ENCODE assay signal across 20 mouse cellular contexts in genomic region chr16:52984336-52984735, GRCm38 (mm10).
DNase-seq lines count a peak whose midpoint lies in the region; ATAC-seq and TF ChIP-seq lines count a peak whose summit lies in the region.
"Had no signal": no experiment of that assay in that cellular context is flagged by ENCODE, and none has a peak within 500 bp of the region (broad histone marks: within the 10 kb centered on the region; RNA-seq: fewer than 3 reads in every experiment).

No protein-coding gene starts in this region.

- H3K4me1 ChIP-seq in forebrain, embryonic 11.5 days (replicated peaks; ENCODE audit: control insufficient read depth, insufficient read depth, low read length), result no peaks in the 10 kb centered on the region
- no peaks in the 10 kb centered on the region for H3K4me1 ChIP-seq in forebrain, embryonic 10.5 days
- peaks cover 0 to 3% of the 10 kb centered on the region in 2 experiments; a peak in 1 of 4 replicates for H3K4me1 ChIP-seq in CH12.LX (ENCODE audit: control insufficient read depth in 1 of 2, insufficient read depth in 2 of 2)
- H3K4me1 ChIP-seq in forebrain, embryonic 15.5 days, result no peaks in the 10 kb centered on the region
- H3K4me1 ChIP-seq in midbrain, embryonic 14.5 days (ENCODE audit: control insufficient read depth, insufficient read depth, low read length), result no peaks in the 10 kb centered on the region
- H3K4me1 ChIP-seq: stomach, embryonic 15.5 days had no signal

- H3K4me2 ChIP-seq in forebrain, embryonic 11.5 days (ENCODE audit: low read depth, low read length, severe bottlenecking), result no peak overlapping the region
- H3K4me2 ChIP-seq in CH12.LX (ENCODE audit: insufficient read depth, low read depth, poor library complexity, severe bottlenecking), result no peak overlapping the region
- no peak overlapping the region for H3K4me2 ChIP-seq in forebrain, embryonic 15.5 days (replicated peaks)
- no peak overlapping the region for H3K4me2 ChIP-seq in midbrain, embryonic 14.5 days (ENCODE audit: low read length)
- H3K4me2 ChIP-seq: embryonic facial prominence, embryonic 15.5 days; heart, embryonic 11.5 days; liver, embryonic 11.5 days; stomach, embryonic 15.5 days had no signal

- H3K79me2 ChIP-seq in CH12.LX (replicated peaks; ENCODE audit: control insufficient read depth, extremely low read depth, insufficient read depth, poor library complexity, severe bottlenecking), result no peaks in the 10 kb centered on the region

- in situ Hi-C loops in CH12.LX (cut with MboI; ENCODE audit: low pct_ligation_motif_present, low pct_unique_long_range_greater_than_20kb, low sequenced_read_pairs), result no loop called here

- ATAC-seq in forebrain, embryonic 11.5 days (replicated peaks; ENCODE audit: low FRiP score), result peak; percentile 51; the same call in 1 of the 2 replicates
- ATAC-seq in forebrain, embryonic 15.5 days (replicated peaks), result 0 out of 2 replicates have a peak, but pooled peaks have one; percentile 41
- ATAC-seq in midbrain, embryonic 14.5 days (ENCODE audit: low FRiP score, low TSS enrichment), result no peak

- H3K27ac ChIP-seq in forebrain, embryonic 11.5 days (ENCODE audit: low read depth, low read length), result no peak overlapping the region
- no peak overlapping the region for H3K27ac ChIP-seq in forebrain, embryonic 10.5 days
- H3K27ac ChIP-seq in CH12.LX (ENCODE audit: insufficient read depth, low read depth), result no peak overlapping the region
- no peak overlapping the region for H3K27ac ChIP-seq in forebrain, embryonic 15.5 days (replicated peaks)
- H3K27ac ChIP-seq in midbrain, embryonic 14.5 days (replicated peaks; ENCODE audit: low read depth, low read length), result no peak overlapping the region
- H3K27ac ChIP-seq: embryonic facial prominence, embryonic 15.5 days; gastrocnemius, adult 2 months; stomach, embryonic 15.5 days had no signal

- TF ChIP-seq RAD21 in CH12.LX (IDR thresholded peaks at IDR 0.05; ENCODE audit: low read depth, low read length), result no peak

- no peak overlapping the region for H3K9ac ChIP-seq in forebrain, embryonic 11.5 days (ENCODE audit: low read length)
- H3K9ac ChIP-seq in CH12.LX (ENCODE audit: insufficient read depth, low read depth), result no peak overlapping the region
- H3K9ac ChIP-seq in forebrain, embryonic 15.5 days (replicated peaks), result no peak overlapping the region
- no peak overlapping the region for H3K9ac ChIP-seq in midbrain, embryonic 14.5 days (replicated peaks; ENCODE audit: low read length)
- H3K9ac ChIP-seq: embryonic facial prominence, embryonic 15.5 days; stomach, embryonic 15.5 days had no signal

- dilution Hi-C loops in CH12.LX (cut with MboI; ENCODE audit: extremely low pct_ligation_motif_present, extremely low pct_unique_long_range_greater_than_20kb, low sequenced_read_pairs), result no loop called here

- WGBS in forebrain, embryonic 11.5 days, result 59% methylated on average over 1 of the region's 1 CpGs
- WGBS in forebrain, embryonic 10.5 days, result 63% methylated on average over 1 of the region's 1 CpGs
- 35% methylated on average over 1 of the region's 1 CpGs for WGBS in forebrain, embryonic 15.5 days
- WGBS in midbrain, embryonic 14.5 days, result 18% methylated on average over 1 of the region's 1 CpGs

- DNase-seq in forebrain, embryonic 11.5 days (ENCODE audit: low spot score), result no peak
- DNase-seq in forebrain, embryonic 10.5 days (ENCODE audit: extremely low spot score, low spot score), result no peak
- peak; percentile 7 for DNase-seq in CH12.LX (ENCODE audit: extremely low read depth)
- DNase-seq in midbrain, embryonic 14.5 days, result peak; percentile 25
- no peak for DNase-seq in urinary bladder, postnatal 36 days (ENCODE audit: low spot score in 2 of 2)
- DNase-seq in c-Kit-positive CD71-positive TER-119-positive erythroid progenitor cells, embryonic 14.5 days (ENCODE audit: low spot score), result no peak
- no peak for DNase-seq in natural killer cell, adult 2 months (ENCODE audit: low spot score in 2 of 2)
- DNase-seq: cerebellum, adult 9-11 months; gastrocnemius, adult 2 months; heart, postnatal 10 days; kidney, adult 9 months; kidney, postnatal 25 days; lung, adult 18-20 months; thymus, adult 18-20 months; thymus, postnatal 4 days had no signal

- TF ChIP-seq CTCF in CH12.LX (conservative IDR thresholded peaks at IDR 0.05 in 1 of 2, IDR thresholded peaks at IDR 0.05 in 1 of 2; ENCODE audit: low read depth in 2 of 2, low read length in 2 of 2), result no peak

- TF ChIP-seq POLR2A in CH12.LX (IDR thresholded peaks at IDR 0.05; ENCODE audit: low read depth, low read length), result no peak

- H3K9me3 ChIP-seq in forebrain, embryonic 11.5 days (ENCODE audit: control insufficient read depth, low read length), result no peaks in the 10 kb centered on the region
- H3K9me3 ChIP-seq in forebrain, embryonic 10.5 days, result no peaks in the 10 kb centered on the region
- no peaks in the 10 kb centered on the region for H3K9me3 ChIP-seq in CH12.LX (replicated peaks; ENCODE audit: low read length)
- H3K9me3 ChIP-seq in forebrain, embryonic 15.5 days, result no peaks in the 10 kb centered on the region
- no peaks in the 10 kb centered on the region for H3K9me3 ChIP-seq in midbrain, embryonic 14.5 days (ENCODE audit: control insufficient read depth, low read length)
- H3K9me3 ChIP-seq: embryonic facial prominence, embryonic 15.5 days; stomach, embryonic 15.5 days had no signal

- H3K4me3 ChIP-seq in forebrain, embryonic 11.5 days (ENCODE audit: low read depth, low read length), result no peak overlapping the region
- H3K4me3 ChIP-seq in forebrain, embryonic 10.5 days, result no peak overlapping the region
- no peak overlapping the region for H3K4me3 ChIP-seq in CH12.LX (replicated peaks in 1 of 3; ENCODE audit: low read depth in 2 of 3, low read length in 2 of 3, poor library complexity in 1 of 3)
- H3K4me3 ChIP-seq in forebrain, embryonic 15.5 days, result no peak overlapping the region
- H3K4me3 ChIP-seq in midbrain, embryonic 14.5 days (replicated peaks; ENCODE audit: low read depth, low read length), result no peak overlapping the region
- H3K4me3 ChIP-seq: embryonic facial prominence, embryonic 15.5 days; gastrocnemius, adult 2 months; stomach, embryonic 15.5 days had no signal

- no peaks in the 10 kb centered on the region for H3K27me3 ChIP-seq in forebrain, embryonic 11.5 days (ENCODE audit: control insufficient read depth, insufficient read depth, low read length)
- H3K27me3 ChIP-seq in forebrain, embryonic 10.5 days (ENCODE audit: poor library complexity, severe bottlenecking), result no peaks in the 10 kb centered on the region
- no peaks in the 10 kb centered on the region for H3K27me3 ChIP-seq in CH12.LX (replicated peaks)
- no peaks in the 10 kb centered on the region for H3K27me3 ChIP-seq in forebrain, embryonic 15.5 days
- no peaks in the 10 kb centered on the region for H3K27me3 ChIP-seq in midbrain, embryonic 14.5 days (ENCODE audit: control insufficient read depth, insufficient read depth, low read length)
- H3K27me3 ChIP-seq: embryonic facial prominence, embryonic 15.5 days; stomach, embryonic 15.5 days had no signal

- TF ChIP-seq EP300 in CH12.LX (IDR thresholded peaks at IDR 0.05; ENCODE audit: low read length), result no peak

- H3K36me3 ChIP-seq in forebrain, embryonic 11.5 days (ENCODE audit: control insufficient read depth, insufficient read depth, low read length), result no peaks in the 10 kb centered on the region
- no peaks in the 10 kb centered on the region for H3K36me3 ChIP-seq in forebrain, embryonic 10.5 days (replicated peaks)
- no peaks in the 10 kb centered on the region for H3K36me3 ChIP-seq in CH12.LX (replicated peaks in 1 of 2; ENCODE audit: control insufficient read depth in 1 of 2, insufficient read depth in 1 of 2, low read length in 1 of 2)
- no peaks in the 10 kb centered on the region for H3K36me3 ChIP-seq in forebrain, embryonic 15.5 days
- no peaks in the 10 kb centered on the region for H3K36me3 ChIP-seq in midbrain, embryonic 14.5 days (ENCODE audit: control insufficient read depth, insufficient read depth, low read length)
- H3K36me3 ChIP-seq: embryonic facial prominence, embryonic 15.5 days; stomach, embryonic 15.5 days had no signal

TF ChIP-seq in CH12.LX, 34 proteins besides CTCF, POLR2A, EP300 and RAD21:
- TF ChIP-seq POLR2AphosphoS2 (IDR thresholded peaks at IDR 0.05; ENCODE audit: low read depth, low read length), result no peak
- no peak for TF ChIP-seq CHD2 (IDR thresholded peaks at IDR 0.05; ENCODE audit: low read length)
- TF ChIP-seq ZKSCAN1 (IDR thresholded peaks at IDR 0.05; ENCODE audit: borderline replicate concordance, low read depth, low read length), result no peak
- TF ChIP-seq SIN3A (IDR thresholded peaks at IDR 0.05; ENCODE audit: low read length), result no peak
- no peak for TF ChIP-seq ZNF384 (IDR thresholded peaks at IDR 0.05; ENCODE audit: low read depth, low read length)
- no peak for TF ChIP-seq MAFK (IDR thresholded peaks at IDR 0.05; ENCODE audit: insufficient replicate concordance, low read length)
- TF ChIP-seq ZC3H11A (IDR thresholded peaks at IDR 0.05; ENCODE audit: low read depth, low read length), result no peak
- no peak for TF ChIP-seq TCF12 (IDR thresholded peaks at IDR 0.05; ENCODE audit: low read depth, low read length)
- no peak for TF ChIP-seq PAX5 (IDR thresholded peaks at IDR 0.05; ENCODE audit: low read length)
- no peak for TF ChIP-seq MAX (IDR thresholded peaks at IDR 0.05; ENCODE audit: low read length)
- no peak for TF ChIP-seq USF2 (conservative IDR thresholded peaks at IDR 0.05; ENCODE audit: low read depth, low read length)
- no peak for TF ChIP-seq BHLHE40 (IDR thresholded peaks at IDR 0.05; ENCODE audit: low read depth, low read length)

Comparison
In these comparisons a context has a peak if more than half of its experiments do, and no peak if none do; other contexts are left out.
1. DNase-seq: peak in CH12.LX (single experiment) and midbrain, embryonic 14.5 days (single experiment); none in forebrain, embryonic 11.5 days (single experiment), forebrain, embryonic 10.5 days (single experiment), urinary bladder, postnatal 36 days (0 of 2), c-Kit-positive CD71-positive TER-119-positive erythroid progenitor cells, embryonic 14.5 days (single experiment) and natural killer cell, adult 2 months (0 of 2).